Mouse (Mus musculus): ENCODE measurements around the gene Igfbp4. TPM values are rescaled to one million over a fixed set of nuclear protein-coding genes. Genes with fewer than 3 reads are reported as not detected.

Gene Igfbp4
- polyA plus RNA-seq, 1 experiment from 2014 or later, result 428 TPM

- ATAC-seq (ENCODE audit: low FRiP score), result no peak
- H3K4me3 ChIP-seq, result no peak overlapping the region
- 81% methylated on average over 8 of the region's 8 CpGs for WGBS
Observed at GRCm38 (mm10) chr11:99067591-99067990, 26.5 kb downstream of the Igfbp4 start.

GRCm38 (mm10) chr11:99068455-99068854 is 27.4 kb downstream of the Igfbp4 start:
- WGBS, result 88% methylated on average over 5 of the region's 5 CpGs
- H3K27ac ChIP-seq, result no peak overlapping the region
- no peak overlapping the region for H3K4me3 ChIP-seq
- H3K36me3 ChIP-seq, result no peaks in the 10 kb centered on the region
- H3K4me2 ChIP-seq (replicated peaks), result no peak overlapping the region
- ATAC-seq (ENCODE audit: low FRiP score), result no peak
- H3K4me1 ChIP-seq, result peaks cover 21% of the 10 kb centered on the region
- H3K9ac ChIP-seq, result no peak overlapping the region
- H3K27me3 ChIP-seq, result no peaks in the 10 kb centered on the region
- no peaks in the 10 kb centered on the region for H3K9me3 ChIP-seq (replicated peaks)

More at GRCm38 (mm10) chr11:99067591-99067990, 26.5 kb downstream of the Igfbp4 start:
- Histone ChIP-seq H3K9me3 (replicated peaks) (no peaks in the 10 kb centered on the region), H3K36me3 (no peaks in the 10 kb centered on the region), H3K4me1 (peaks cover 28% of the 10 kb centered on the region), H3K9ac (no peak overlapping the region), H3K27ac (no peak overlapping the region), H3K27me3 (no peaks in the 10 kb centered on the region), H3K4me2 (replicated peaks) (no peak overlapping the region)

GRCm38 (mm10) chr11:99071866-99072265 is 30.8 kb downstream of the Igfbp4 start:
- peak; percentile 35; the same call in 1 of the 2 replicates for ATAC-seq (ENCODE audit: low FRiP score)
- no peaks in the 10 kb centered on the region for H3K27me3 ChIP-seq
- peaks cover 22% of the 10 kb centered on the region for H3K4me1 ChIP-seq
- 5% methylated on average over 6 of the region's 6 CpGs for WGBS
- H3K4me3 ChIP-seq, result no peak overlapping the region
- peak overlapping the region; percentile 46; the same call in 1 of the 2 replicates for H3K27ac ChIP-seq
- no peaks in the 10 kb centered on the region for H3K36me3 ChIP-seq
- peak overlapping the region; percentile 11; the same call in 1 of the 2 replicates for H3K4me2 ChIP-seq (replicated peaks)
- H3K9me3 ChIP-seq (replicated peaks), result no peaks in the 10 kb centered on the region
- H3K9ac ChIP-seq, result peak overlapping the region; percentile 32; the same call in 1 of the 2 replicates

GRCm38 (mm10) chr11:99073781-99074180 is 32.7 kb downstream of the Igfbp4 start:
- 47% methylated on average over 5 of the region's 5 CpGs for WGBS
- H3K27me3 ChIP-seq, result no peaks in the 10 kb centered on the region
- no peak overlapping the region for H3K4me3 ChIP-seq
- peaks cover 22% of the 10 kb centered on the region for H3K4me1 ChIP-seq
- ATAC-seq (ENCODE audit: low FRiP score), result no peak
- H3K9ac ChIP-seq, result no peak overlapping the region
- no peak overlapping the region for H3K4me2 ChIP-seq (replicated peaks)
- H3K27ac ChIP-seq, result no peak overlapping the region
- no peaks in the 10 kb centered on the region for H3K9me3 ChIP-seq (replicated peaks)
- H3K36me3 ChIP-seq, result no peaks in the 10 kb centered on the region

- Histone ChIP-seq H3K4me1 (peaks cover 16% of the 10 kb centered on the region), H3K9me3 (replicated peaks) (no peaks in the 10 kb centered on the region)
- 84% methylated on average over 5 of the region's 5 CpGs for WGBS
Observed at GRCm38 (mm10) chr11:99076744-99077319, 35.8 kb downstream of the Igfbp4 start.

GRCm38 (mm10) chr11:99077869-99078268 is 36.8 kb downstream of the Igfbp4 start:
- no peak overlapping the region for H3K9ac ChIP-seq
- 83% methylated on average over 8 of the region's 8 CpGs for WGBS
- H3K4me1 ChIP-seq, result peaks cover 10% of the 10 kb centered on the region
- H3K9me3 ChIP-seq (replicated peaks), result no peaks in the 10 kb centered on the region
- no peak overlapping the region for H3K27ac ChIP-seq
- H3K36me3 ChIP-seq, result no peaks in the 10 kb centered on the region
- no peak overlapping the region for H3K4me2 ChIP-seq (replicated peaks)
- H3K27me3 ChIP-seq, result no peaks in the 10 kb centered on the region
- no peak overlapping the region for H3K4me3 ChIP-seq
- no peak for ATAC-seq (ENCODE audit: low FRiP score)

More at GRCm38 (mm10) chr11:99076744-99077319, 35.8 kb downstream of the Igfbp4 start:
- H3K27ac ChIP-seq, result no peak overlapping the region
- H3K4me3 ChIP-seq, result no peak overlapping the region
- ATAC-seq (ENCODE audit: low FRiP score), result no peak
- H3K9ac ChIP-seq, result no peak overlapping the region
- no peak overlapping the region for H3K4me2 ChIP-seq (replicated peaks)
- no peaks in the 10 kb centered on the region for H3K27me3 ChIP-seq
- H3K36me3 ChIP-seq, result no peaks in the 10 kb centered on the region

DNA sequence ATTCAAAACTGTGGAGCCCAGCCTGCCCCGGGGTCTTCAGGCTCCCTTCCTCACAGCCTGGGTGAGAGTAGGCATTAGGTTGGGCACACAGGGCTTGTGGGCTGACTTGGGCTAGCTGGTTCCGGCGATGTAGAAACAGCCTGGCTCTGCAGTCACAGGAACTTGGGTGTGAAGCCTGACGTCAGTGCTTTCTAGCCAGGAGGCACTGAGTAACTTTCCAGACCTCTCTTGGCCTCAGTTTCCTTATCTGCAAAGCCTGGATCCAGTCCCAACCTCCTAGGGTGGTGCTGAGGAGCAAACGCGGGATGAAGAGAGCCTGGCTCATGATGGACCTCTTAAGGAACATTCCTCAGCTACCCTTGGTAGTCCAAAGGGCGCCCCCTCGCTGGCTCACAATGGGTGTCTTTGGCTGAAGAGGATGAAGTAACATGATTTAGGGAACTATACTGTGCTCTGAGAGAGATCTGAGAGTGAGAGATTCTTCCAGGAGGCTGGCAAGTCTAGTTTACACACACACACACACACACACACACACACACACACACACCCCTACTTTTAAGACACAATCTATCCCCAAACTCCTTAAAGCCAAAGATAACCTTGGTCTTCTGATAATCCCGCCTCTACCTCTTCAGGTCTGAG is 40.0 kb downstream of the Igfbp4 start:
- Histone ChIP-seq H3K9ac (no peak overlapping the region), H3K36me3 (no peaks in the 10 kb centered on the region), H3K27me3 (no peaks in the 10 kb centered on the region), H3K4me3 (no peak overlapping the region), H3K4me1 (peaks cover 4% of the 10 kb centered on the region; the same call in 1 of the 2 replicates), H3K27ac (no peak overlapping the region), H3K4me2 (replicated peaks) (no peak overlapping the region), H3K9me3 (replicated peaks) (no peaks in the 10 kb centered on the region)
- ATAC-seq (ENCODE audit: low FRiP score), result no peak
- 83% methylated on average over 9 of the region's 9 CpGs for WGBS

DNA sequence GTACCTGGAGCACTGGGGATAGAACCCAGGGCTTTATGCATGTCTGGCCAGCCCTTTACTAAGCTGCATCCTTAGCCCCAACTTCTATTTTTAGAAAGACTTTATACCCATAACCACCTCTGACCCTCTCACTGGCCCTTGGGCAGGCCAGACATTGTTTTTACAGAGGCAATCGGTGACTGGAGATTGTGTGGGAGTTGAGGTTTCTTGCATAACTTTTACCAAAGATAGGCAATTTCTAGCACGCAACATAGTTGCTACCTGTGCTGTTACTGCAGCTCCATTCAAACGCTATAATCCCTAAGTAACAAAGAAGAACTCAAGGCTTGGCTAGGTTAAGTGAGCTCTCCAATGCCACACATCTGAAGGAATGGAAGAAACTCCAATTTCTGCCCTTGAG is 40.5 kb downstream of the Igfbp4 start:
- 79% methylated on average over 3 of the region's 3 CpGs for WGBS
- ATAC-seq (ENCODE audit: low FRiP score), result no peak
- no peak overlapping the region for H3K4me3 ChIP-seq

DNA sequence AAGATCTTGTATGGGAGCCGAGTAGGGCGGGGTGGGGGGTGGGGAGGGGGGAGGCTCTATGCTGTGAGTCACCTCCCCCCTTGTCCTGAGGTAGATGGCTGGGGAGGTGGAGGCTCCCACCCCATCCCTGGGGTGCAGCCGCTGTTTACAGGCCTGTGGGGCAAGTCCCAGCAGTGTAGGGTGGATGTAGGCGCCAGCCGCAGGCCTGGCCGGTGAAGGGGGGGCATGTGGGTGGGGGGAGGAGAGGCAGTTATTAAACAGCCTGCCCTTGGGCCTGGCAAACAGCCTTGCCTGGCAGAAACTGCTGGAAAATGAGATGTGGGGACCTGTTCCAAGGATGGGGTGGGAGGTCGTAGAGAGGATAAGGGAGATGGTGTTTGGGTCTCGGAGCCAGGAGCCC is 41.1 kb downstream of the Igfbp4 start:
- H3K9me3 ChIP-seq (replicated peaks), result no peaks in the 10 kb centered on the region
- no peak overlapping the region for H3K9ac ChIP-seq
- peaks cover 4% of the 10 kb centered on the region; the same call in 1 of the 2 replicates for H3K4me1 ChIP-seq
- no peak overlapping the region for H3K27ac ChIP-seq
- no peak overlapping the region for H3K4me2 ChIP-seq (replicated peaks)
- no peaks in the 10 kb centered on the region for H3K27me3 ChIP-seq
- no peaks in the 10 kb centered on the region for H3K36me3 ChIP-seq
- WGBS, result 77% methylated on average over 8 of the region's 8 CpGs
- ATAC-seq (ENCODE audit: low FRiP score), result no peak
- H3K4me3 ChIP-seq, result no peak overlapping the region

More for the DNA sequence above, 40.5 kb downstream of the Igfbp4 start:
- no peak overlapping the region for H3K4me2 ChIP-seq (replicated peaks)
- no peaks in the 10 kb centered on the region for H3K9me3 ChIP-seq (replicated peaks)
- H3K4me1 ChIP-seq, result peaks cover 4% of the 10 kb centered on the region; the same call in 1 of the 2 replicates
- H3K9ac ChIP-seq, result no peak overlapping the region
- no peaks in the 10 kb centered on the region for H3K36me3 ChIP-seq
- no peak overlapping the region for H3K27ac ChIP-seq
- H3K27me3 ChIP-seq, result no peaks in the 10 kb centered on the region

DNA sequence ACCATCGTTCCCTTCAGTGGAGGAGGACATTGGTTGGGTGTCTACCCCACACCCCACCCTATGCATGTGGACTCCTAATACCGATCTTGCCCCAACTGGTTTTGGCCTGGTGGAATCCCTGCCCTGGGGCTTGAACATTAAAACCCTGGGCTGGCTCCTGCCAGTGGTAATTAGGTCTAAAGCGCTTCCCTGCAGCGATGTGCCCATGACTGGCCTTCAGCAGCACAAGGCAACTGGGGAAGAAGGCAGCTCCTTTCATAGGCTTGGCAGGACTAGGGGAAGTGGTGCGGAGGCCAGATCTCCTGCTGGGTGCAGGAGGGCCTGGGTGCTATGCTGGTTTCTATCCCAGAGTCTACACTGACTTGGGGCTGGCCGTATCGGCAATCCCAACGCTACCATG is 42.5 kb downstream of the Igfbp4 start:
- no peaks in the 10 kb centered on the region for H3K36me3 ChIP-seq
- H3K4me3 ChIP-seq, result no peak overlapping the region
- 93% methylated on average over 8 of the region's 8 CpGs for WGBS
- H3K9ac ChIP-seq, result no peak overlapping the region
- H3K9me3 ChIP-seq (replicated peaks), result no peaks in the 10 kb centered on the region
- H3K4me2 ChIP-seq (replicated peaks), result no peak overlapping the region
- no peak for ATAC-seq (ENCODE audit: low FRiP score)
- H3K4me1 ChIP-seq, result peaks cover 4% of the 10 kb centered on the region; the same call in 1 of the 2 replicates
- H3K27ac ChIP-seq, result no peak overlapping the region
- H3K27me3 ChIP-seq, result no peaks in the 10 kb centered on the region

- H3K27ac ChIP-seq, result no peak overlapping the region
- 74% methylated on average over 9 of the region's 9 CpGs for WGBS
Observed at GRCm38 (mm10) chr11:99084366-99084765, 43.3 kb downstream of the Igfbp4 start.

GRCm38 (mm10) chr11:99088486-99088885 is 47.4 kb downstream of the Igfbp4 start:
- no peak for ATAC-seq (ENCODE audit: low FRiP score)
- WGBS, result 66% methylated on average over 2 of the region's 2 CpGs

More at GRCm38 (mm10) chr11:99084366-99084765, 43.3 kb downstream of the Igfbp4 start:
- no peak overlapping the region for H3K4me2 ChIP-seq (replicated peaks)
- no peak for ATAC-seq (ENCODE audit: low FRiP score)
- H3K27me3 ChIP-seq, result no peaks in the 10 kb centered on the region
- no peak overlapping the region for H3K9ac ChIP-seq
- no peaks in the 10 kb centered on the region for H3K36me3 ChIP-seq
- no peak overlapping the region for H3K4me3 ChIP-seq
- H3K4me1 ChIP-seq, result peaks cover 4% of the 10 kb centered on the region; the same call in 1 of the 2 replicates
- no peaks in the 10 kb centered on the region for H3K9me3 ChIP-seq (replicated peaks)

More at GRCm38 (mm10) chr11:99088486-99088885, 47.4 kb downstream of the Igfbp4 start:
- Histone ChIP-seq H3K27ac (no peak overlapping the region), H3K4me1 (no peaks in the 10 kb centered on the region), H3K27me3 (no peaks in the 10 kb centered on the region), H3K4me3 (no peak overlapping the region), H3K9me3 (replicated peaks) (no peaks in the 10 kb centered on the region), H3K36me3 (no peaks in the 10 kb centered on the region), H3K9ac (no peak overlapping the region), H3K4me2 (replicated peaks) (no peak overlapping the region)

Measured in hindbrain, embryonic 12.5 days (tissue).